Comparison of ENCODE assay signal across 14 mouse cellular contexts in the genomic region with DNA sequence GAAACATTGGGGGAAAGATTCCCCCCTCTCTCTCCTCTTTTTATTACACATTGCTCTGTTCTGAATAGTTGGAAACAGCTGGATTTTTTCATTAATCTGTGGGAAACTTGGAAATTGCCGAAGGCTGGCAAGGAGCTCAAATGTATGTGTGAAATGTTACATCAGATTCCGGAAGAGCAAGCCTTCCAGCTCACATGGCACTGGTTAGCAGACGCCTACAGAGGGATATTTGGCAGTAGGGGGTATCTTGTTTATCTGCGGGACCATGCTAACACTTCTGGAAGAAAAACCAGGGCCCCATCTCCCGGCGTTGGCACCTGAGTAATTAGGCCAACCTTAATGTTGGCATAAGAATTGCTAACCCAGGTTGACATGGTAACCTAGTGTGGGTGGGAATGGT.
DNase-seq lines count a peak whose midpoint lies in the region; ATAC-seq and TF ChIP-seq lines count a peak whose summit lies in the region.
"Had no signal": no experiment of that assay in that cellular context is flagged by ENCODE, and none has a peak within 500 bp of the region (broad histone marks: within the 10 kb centered on the region; RNA-seq: fewer than 3 reads in every experiment).

No protein-coding gene starts in this region.

- H3K36me3 ChIP-seq in forebrain, embryonic 14.5 days (ENCODE audit: control insufficient read depth, insufficient read depth, low read length): no peaks in the 10 kb centered on the region
- H3K36me3 ChIP-seq in forebrain, embryonic 12.5 days (replicated peaks): no peaks in the 10 kb centered on the region
- no peaks in the 10 kb centered on the region for H3K36me3 ChIP-seq in limb, embryonic 13.5 days
- no peaks in the 10 kb centered on the region for H3K36me3 ChIP-seq in limb, embryonic 10.5 days
- H3K36me3 ChIP-seq: midbrain, embryonic 12.5 days had no signal

- no peak for TF ChIP-seq CTCF in embryonic fibroblast, embryonic 13.5 days (IDR thresholded peaks at IDR 0.05; ENCODE audit: borderline replicate concordance, insufficient read depth, low read length)

- 32% methylated on average over 6 of the region's 6 CpGs for WGBS in forebrain, embryonic 14.5 days
- 56% methylated on average over 6 of the region's 6 CpGs for WGBS in forebrain, embryonic 12.5 days
- 23% methylated on average over 6 of the region's 6 CpGs for WGBS in limb, embryonic 13.5 days
- WGBS in limb, embryonic 10.5 days: 67% methylated on average over 6 of the region's 6 CpGs

- H3K27me3 ChIP-seq in forebrain, embryonic 14.5 days (replicated peaks; ENCODE audit: control insufficient read depth, insufficient read depth, low read length): no peaks in the 10 kb centered on the region
- H3K27me3 ChIP-seq in forebrain, embryonic 12.5 days: no peaks in the 10 kb centered on the region
- no peaks in the 10 kb centered on the region for H3K27me3 ChIP-seq in limb, embryonic 13.5 days
- 0 out of 2 replicates have a peak, but pooled peaks cover 3% of the 10 kb centered on the region for H3K27me3 ChIP-seq in limb, embryonic 10.5 days (ENCODE audit: low read depth, poor library complexity, severe bottlenecking)

- peak; percentile 44; the same call in 1 of the 2 replicates for ATAC-seq in forebrain, embryonic 14.5 days
- no peak for ATAC-seq in forebrain, embryonic 12.5 days (ENCODE audit: low FRiP score)
- peak; percentile 32; the same call in 1 of the 2 replicates for ATAC-seq in limb, embryonic 13.5 days (ENCODE audit: low FRiP score, low read depth)
- no peak for ATAC-seq in granulocyte monocyte progenitor cell, adult 5-6 weeks (replicated peaks; ENCODE audit: poor library complexity, severe bottlenecking)

- H3K4me1 ChIP-seq in forebrain, embryonic 14.5 days (ENCODE audit: control insufficient read depth, insufficient read depth, low read length): peaks cover 18% of the 10 kb centered on the region
- peaks cover 8% of the 10 kb centered on the region; the same call in 1 of the 2 replicates for H3K4me1 ChIP-seq in forebrain, embryonic 12.5 days
- H3K4me1 ChIP-seq in limb, embryonic 13.5 days: peaks cover 18% of the 10 kb centered on the region
- peaks cover 13% of the 10 kb centered on the region for H3K4me1 ChIP-seq in limb, embryonic 10.5 days
- peaks cover 4% of the 10 kb centered on the region for H3K4me1 ChIP-seq in embryonic fibroblast, embryonic 13.5 days (ENCODE audit: control insufficient read depth, insufficient read depth, low read length)

- H3K4me2 ChIP-seq in forebrain, embryonic 14.5 days (ENCODE audit: low read length): no peak overlapping the region
- H3K4me2 ChIP-seq in forebrain, embryonic 12.5 days: no peak overlapping the region
- no peak overlapping the region for H3K4me2 ChIP-seq in limb, embryonic 13.5 days (replicated peaks)
- H3K4me2 ChIP-seq: liver, embryonic 11.5 days; midbrain, embryonic 12.5 days had no signal

- TF ChIP-seq POLR2A in embryonic fibroblast, embryonic 13.5 days (IDR thresholded peaks at IDR 0.05; ENCODE audit: low read depth, low read length): no peak

- no peaks in the 10 kb centered on the region for H3K9me3 ChIP-seq in forebrain, embryonic 14.5 days (replicated peaks; ENCODE audit: control insufficient read depth, low read length)
- no peaks in the 10 kb centered on the region for H3K9me3 ChIP-seq in forebrain, embryonic 12.5 days
- H3K9me3 ChIP-seq in limb, embryonic 13.5 days: no peaks in the 10 kb centered on the region
- H3K9me3 ChIP-seq in limb, embryonic 10.5 days (replicated peaks): no peaks in the 10 kb centered on the region
- H3K9me3 ChIP-seq: midbrain, embryonic 12.5 days had no signal

- peak overlapping the region; percentile 29; the same call in 1 of the 2 replicates for H3K27ac ChIP-seq in forebrain, embryonic 14.5 days (ENCODE audit: low read depth, low read length)
- no peak overlapping the region for H3K27ac ChIP-seq in forebrain, embryonic 12.5 days
- H3K27ac ChIP-seq in limb, embryonic 13.5 days: no peak overlapping the region
- no peak overlapping the region for H3K27ac ChIP-seq in limb, embryonic 10.5 days
- H3K27ac ChIP-seq in embryonic fibroblast, embryonic 13.5 days (ENCODE audit: insufficient read depth, low read length): peak overlapping the region; percentile 59; the same call in 1 of the 2 replicates
- H3K27ac ChIP-seq: midbrain, embryonic 12.5 days had no signal

- H3K4me3 ChIP-seq in forebrain, embryonic 14.5 days (ENCODE audit: low read depth, low read length): no peak overlapping the region
- H3K4me3 ChIP-seq in forebrain, embryonic 12.5 days (replicated peaks): no peak overlapping the region
- no peak overlapping the region for H3K4me3 ChIP-seq in limb, embryonic 13.5 days
- no peak overlapping the region for H3K4me3 ChIP-seq in limb, embryonic 10.5 days
- no peak overlapping the region for H3K4me3 ChIP-seq in embryonic fibroblast, embryonic 13.5 days (ENCODE audit: insufficient read depth, low read length)
- H3K4me3 ChIP-seq: midbrain, embryonic 12.5 days had no signal

- no peak overlapping the region for H3K9ac ChIP-seq in forebrain, embryonic 14.5 days (ENCODE audit: low read length)
- H3K9ac ChIP-seq in forebrain, embryonic 12.5 days: no peak overlapping the region
- H3K9ac ChIP-seq in limb, embryonic 13.5 days: no peak overlapping the region
- H3K9ac ChIP-seq: midbrain, embryonic 12.5 days had no signal

- DNase-seq in forebrain, embryonic 14.5 days (ENCODE audit: low spot score): peak; percentile 64
- no peak for DNase-seq in limb, embryonic 10.5 days (ENCODE audit: low spot score)
- peak; percentile 57 for DNase-seq in MN1 (ENCODE audit: low spot score)
- DNase-seq in thymus, adult 18-20 months: no peak
- DNase-seq: cerebellum, adult 11-12 months; kidney, adult 2 months; lung, postnatal 14 days; thymus, adult 2 months had no signal

Comparison
In these comparisons a context has a peak if more than half of its experiments do, and no peak if none do; other contexts are left out.
1. ATAC-seq: peak in forebrain, embryonic 14.5 days (single experiment) and limb, embryonic 13.5 days (single experiment); none in forebrain, embryonic 12.5 days (single experiment) and granulocyte monocyte progenitor cell, adult 5-6 weeks (single experiment).
2. H3K27ac ChIP-seq: peak in forebrain, embryonic 14.5 days (single experiment) and embryonic fibroblast, embryonic 13.5 days (single experiment); none in forebrain, embryonic 12.5 days (single experiment), limb, embryonic 13.5 days (single experiment) and limb, embryonic 10.5 days (single experiment).
3. DNase-seq: peak in forebrain, embryonic 14.5 days (single experiment) and MN1 (single experiment); none in limb, embryonic 10.5 days (single experiment) and thymus, adult 18-20 months (0 of 2).